Mouse (Mus musculus): ENCODE results near the gene Cux2. TPM values are rescaled to one million over a fixed set of nuclear protein-coding genes. Genes with fewer than 3 reads are reported as not detected.

The Cux2 gene
- polyA plus RNA-seq, 1 experiment, result 65.9 TPM

DNA sequence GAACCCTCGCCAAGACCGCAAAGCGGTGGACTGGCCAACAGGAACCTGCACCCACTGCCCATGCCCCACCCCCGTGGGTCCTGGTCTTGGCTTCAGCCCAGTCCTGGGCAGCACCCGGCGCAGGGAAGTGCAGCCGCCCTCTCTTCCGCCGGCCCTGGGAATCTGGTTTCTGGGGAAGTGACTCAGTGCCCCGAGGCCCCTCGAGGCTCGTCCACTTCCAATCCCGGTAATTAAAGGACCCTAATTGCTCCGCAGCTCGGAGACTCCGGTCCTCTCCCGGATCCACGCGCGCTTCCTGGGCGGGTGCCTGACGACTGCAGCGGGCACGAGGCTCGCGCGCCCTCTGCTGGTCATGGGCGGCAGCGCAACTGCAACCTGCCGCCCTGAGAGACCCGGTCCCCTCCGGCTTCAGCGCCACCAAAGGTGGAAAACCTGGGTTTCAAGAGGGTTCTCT is 207.2 kb downstream of the Cux2 start:
- DNase-seq (ENCODE audit: extremely low spot score in 1 of 2, low spot score in 1 of 2), result peak in 1 of 2 experiments; percentile 86

DNA sequence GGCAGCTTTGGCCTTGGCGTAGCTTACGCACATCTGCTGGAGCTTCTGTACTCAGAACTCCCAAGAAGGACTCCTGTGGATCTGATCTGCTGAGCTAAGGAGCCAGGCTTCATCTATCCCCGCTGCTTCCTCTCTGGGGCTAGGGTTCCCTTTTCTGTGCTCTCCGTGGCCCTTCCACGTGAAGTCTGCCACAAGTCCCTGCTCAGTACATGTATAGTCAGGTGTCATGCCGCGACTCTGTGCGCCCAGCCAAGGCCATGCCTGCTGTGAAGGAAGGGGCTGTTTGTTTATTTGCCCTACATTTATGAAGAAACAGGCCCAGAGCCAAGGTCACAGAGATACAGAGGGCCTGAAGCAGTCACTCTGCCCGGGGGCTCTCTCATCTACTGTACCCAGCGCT is 207.9 kb downstream of the Cux2 start:
- DNase-seq (ENCODE audit: extremely low spot score in 1 of 2, low spot score in 1 of 2), result no peak

DNA sequence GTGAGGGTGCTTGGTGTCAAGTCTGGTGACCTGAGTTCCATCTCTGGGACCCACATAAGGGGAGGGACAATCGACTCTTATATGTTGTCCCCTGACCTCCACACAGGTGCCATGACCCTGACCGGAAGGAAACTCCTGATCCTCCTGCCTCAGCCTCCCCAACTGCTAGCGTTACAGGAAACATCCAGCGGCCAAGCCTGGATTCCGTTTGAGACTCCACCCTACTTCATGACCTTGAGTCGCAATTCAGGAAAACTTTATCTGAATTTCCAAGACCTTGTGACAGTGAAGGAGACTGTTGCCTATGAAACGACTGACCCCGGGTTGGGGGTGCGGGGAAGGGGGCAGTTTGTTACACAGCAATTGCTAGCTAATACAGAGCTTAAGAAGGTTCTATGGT is 208.4 kb downstream of the Cux2 start:
- DNase-seq (ENCODE audit: extremely low spot score in 1 of 2, low spot score in 1 of 2), result no peak

DNA sequence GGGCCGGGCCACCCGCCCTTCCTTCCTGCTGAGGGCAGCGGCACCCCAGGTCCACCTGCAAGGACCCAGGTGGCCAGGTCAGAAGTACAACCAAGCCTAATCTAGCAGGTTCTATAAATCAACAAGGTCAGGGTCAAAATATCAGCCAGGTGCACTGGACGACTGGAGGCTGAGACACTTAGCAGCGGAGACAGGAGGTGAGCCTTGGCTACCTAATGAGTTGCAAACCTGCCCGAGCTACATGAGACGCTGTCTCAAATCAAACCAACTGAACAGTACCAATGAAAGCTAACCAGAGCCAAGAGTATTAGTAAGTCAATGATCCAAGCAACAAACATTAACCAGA is 210.8 kb downstream of the Cux2 start:
- no peak for DNase-seq (ENCODE audit: extremely low spot score in 1 of 2, low spot score in 1 of 2)

DNA sequence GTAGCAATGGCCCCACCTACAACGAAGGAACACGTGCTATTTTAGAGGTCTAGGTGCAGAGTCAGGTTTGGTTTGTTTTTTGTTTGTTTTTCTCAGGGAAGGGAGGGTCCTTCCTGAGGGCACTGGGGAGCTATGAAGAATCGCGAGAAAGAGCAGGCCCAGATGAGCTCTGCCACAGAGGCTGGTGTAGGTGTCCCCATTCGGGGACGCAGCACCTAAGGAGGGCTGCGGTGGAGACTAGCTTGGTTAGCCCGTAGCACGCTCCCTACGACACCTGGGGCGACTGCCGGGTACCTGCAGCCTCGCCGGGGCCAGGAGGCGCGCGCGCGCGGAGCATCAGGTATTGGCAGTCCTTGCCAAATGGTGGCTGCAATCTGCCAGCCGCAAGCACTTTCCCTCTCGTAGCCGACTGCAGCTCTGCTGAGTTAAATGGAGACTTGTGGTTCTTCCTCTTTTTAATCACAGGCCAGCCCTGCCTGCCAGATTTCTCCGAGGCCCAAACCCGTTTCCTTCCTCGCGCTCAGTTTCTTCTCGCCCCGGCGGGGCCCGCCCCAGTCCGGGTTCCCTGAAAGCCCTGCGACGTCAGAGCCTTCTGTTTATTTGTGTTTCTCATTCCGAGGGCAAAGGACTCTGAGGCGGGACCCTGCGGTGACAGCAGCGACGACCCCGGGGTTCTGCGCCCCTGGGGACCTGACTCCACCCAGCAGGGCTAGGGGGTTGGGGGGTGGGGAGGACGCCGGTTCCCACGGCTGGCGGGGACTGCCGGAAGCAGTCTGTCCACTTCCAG is 211.4 kb downstream of the Cux2 start:
- DNase-seq (ENCODE audit: extremely low spot score in 1 of 2, low spot score in 1 of 2), result no peak

DNA sequence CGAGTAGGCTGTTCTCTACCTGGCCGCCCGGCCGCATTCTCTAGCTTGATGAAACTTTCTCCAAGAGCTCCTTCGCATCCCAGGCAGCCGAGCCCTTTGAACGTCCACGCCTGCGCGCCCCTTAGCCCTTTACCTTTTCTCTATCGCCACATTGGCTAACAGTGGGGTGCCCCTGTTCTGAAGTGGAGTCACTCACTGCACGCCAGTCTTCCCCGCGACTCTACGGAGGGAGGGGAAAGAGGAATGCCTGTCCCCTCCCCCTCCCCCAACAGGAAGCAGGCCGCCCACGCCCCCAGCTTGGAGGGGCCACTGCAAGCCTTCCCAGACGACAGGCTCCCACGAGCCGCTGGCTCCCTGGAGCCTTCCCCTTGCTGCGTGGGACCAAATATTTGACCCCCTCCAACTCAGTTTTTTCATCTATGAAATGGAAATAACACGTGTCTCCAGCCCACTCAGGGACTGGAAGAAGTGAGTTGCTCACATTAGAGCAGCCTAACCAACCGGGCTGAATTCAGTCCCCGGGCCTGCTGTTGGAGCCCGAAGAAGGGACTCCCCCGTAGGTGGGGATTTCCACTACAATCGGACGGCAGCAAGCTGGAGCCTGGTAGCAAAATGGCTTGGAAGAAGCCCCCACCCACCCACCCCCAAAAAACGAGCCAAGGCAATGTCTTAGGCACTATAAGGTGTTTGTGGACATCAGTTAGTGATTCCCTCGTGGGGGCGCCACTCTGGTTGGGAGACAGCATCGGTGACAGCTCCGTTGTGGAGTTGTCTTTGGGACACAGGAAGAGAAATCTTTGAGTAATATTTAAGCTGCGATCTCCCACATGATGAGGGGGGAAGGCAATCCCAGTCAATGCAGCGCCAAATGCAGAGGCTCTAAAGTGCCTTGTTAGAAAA is 212.2 kb downstream of the Cux2 start, which contains the start of gene Sh2b3:
Sh2b3 (minus strand) TSS at position 206 of the 900 bp plus-strand sequence.
- DNase-seq (ENCODE audit: extremely low spot score in 1 of 2, low spot score in 1 of 2), result peak in 1 of 2 experiments; percentile 48

DNA sequence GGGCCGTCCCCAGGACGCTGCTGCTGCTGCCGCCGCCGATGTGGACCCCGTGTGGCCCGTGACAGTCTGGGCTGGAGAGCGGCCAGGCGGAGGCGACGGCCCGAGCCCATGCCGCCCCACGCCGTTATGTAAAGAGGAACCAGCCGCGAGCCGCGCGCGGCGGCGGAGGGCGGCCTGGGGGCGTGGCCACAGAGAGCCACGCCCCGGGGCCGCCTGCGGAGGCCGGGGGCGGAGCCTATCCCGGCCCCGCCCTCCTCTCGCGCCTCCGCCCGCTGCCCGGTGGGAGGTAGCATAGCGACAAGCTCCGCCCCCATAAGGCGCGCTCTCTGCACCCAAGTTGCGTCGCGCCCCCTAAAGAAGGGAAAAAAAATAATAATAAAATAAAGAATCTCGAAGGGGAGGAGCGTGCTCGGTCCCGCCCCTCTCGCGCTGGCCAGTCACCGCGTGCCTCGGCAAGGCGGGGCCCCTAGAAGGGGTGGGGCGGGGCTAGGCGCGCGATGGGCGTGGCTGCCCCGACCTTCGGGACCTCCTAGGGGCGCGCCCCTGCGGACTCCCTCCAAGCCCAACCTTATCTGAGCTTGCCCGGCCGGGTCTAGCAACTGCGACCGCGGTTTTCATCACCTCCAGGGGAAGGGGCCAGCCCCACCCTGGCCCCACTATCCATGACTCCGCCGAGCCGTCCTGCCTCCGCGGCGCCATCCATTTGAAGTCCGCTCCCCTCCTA is 213.0 kb downstream of the Cux2 start:
- peak; percentile 57 to 80 for DNase-seq (ENCODE audit: extremely low spot score in 1 of 2, low spot score in 1 of 2)

DNA sequence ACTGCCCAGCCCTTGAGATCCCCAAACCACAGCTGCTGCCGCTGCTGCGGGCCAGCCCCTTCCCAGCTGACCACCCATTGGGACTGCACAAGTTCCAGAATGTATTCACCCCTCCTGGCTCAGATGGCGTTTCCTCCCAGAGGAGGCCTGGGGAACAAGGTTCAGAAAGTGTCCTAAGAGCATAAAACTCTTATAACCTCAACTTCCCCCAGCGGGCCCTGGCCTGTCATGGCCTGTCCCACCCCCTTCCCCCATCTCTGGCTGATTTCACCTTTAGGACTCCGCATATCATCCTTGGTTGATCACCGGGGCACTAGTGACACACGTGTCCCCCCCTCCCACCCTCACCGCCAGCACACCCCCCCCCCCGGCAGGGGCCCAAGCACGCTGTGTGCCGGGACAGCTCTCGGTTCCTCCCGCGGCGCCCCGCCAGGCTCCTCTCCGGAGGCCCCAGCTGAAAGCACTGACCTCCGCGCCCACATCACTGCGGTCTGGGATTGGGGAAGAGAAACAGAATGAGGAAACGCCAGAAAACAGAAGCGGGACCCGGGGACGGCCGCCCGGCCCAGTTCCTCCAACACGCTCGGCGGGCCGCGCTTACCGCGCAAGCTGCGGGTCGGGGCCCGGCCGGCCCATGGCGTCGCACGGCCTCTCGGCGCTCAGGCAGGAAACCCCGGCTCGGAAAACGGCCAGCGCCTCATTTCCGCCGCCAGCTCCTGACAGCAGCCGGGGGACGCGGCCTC is 213.8 kb downstream of the Cux2 start:
- peak in 1 of 2 experiments; percentile 52 for DNase-seq (ENCODE audit: extremely low spot score in 1 of 2, low spot score in 1 of 2)

DNA sequence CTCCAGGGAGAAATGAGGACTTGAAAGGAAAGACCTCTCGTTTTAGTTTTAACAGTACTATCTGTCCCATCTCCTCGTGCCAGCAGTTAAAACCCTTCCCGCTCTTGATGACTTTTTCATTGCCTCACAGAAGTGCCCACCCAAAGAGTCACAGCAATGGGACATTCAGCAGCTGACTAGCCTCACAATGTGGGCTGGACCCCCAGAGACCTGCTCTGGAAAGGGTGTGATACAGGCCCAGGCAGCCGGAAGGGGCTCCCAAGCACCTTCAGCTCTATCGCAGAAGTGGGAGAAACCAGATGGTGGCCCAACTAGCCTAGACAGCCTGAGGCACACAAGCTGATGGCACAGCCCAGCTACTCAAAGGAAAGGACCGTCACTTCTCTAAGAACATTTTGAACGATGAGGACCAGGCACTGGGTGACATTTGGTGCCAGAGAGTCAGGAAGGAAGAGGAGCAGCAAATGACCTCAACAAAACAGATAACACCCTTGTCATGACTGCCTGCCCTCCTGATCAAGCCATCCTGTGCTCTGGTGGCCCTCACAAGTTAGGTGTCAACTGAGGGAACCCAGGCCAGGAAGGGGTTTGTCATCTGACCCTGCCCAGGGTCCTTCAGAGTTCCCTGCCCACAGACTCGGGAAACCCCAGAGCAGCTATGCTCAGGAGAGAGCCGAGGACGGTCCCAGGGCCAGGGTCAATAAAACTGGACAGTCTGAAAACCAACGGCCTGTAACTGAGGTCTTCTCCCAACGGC is 214.7 kb downstream of the Cux2 start:
- DNase-seq (ENCODE audit: extremely low spot score in 1 of 2, low spot score in 1 of 2), result no peak

DNA sequence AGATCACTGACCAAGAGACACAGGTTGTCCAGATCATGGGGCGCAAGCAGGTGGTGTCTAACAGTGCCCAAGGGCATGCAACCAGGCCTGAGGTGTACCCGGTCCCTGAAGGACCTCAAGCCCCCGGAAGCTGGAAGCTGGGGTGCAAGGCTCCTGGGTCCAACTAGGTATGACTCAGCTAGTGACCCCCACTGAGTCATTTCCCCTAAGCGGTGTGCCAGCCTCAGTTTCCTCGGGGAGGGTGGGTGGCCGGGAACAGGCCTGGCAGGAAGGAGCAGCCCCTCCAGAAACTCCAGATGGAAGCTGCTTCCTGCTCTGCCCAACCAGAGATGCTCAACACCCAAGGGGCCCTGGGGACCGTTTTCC is 215.7 kb downstream of the Cux2 start:
- DNase-seq (ENCODE audit: extremely low spot score in 1 of 2, low spot score in 1 of 2), result no peak

DNA sequence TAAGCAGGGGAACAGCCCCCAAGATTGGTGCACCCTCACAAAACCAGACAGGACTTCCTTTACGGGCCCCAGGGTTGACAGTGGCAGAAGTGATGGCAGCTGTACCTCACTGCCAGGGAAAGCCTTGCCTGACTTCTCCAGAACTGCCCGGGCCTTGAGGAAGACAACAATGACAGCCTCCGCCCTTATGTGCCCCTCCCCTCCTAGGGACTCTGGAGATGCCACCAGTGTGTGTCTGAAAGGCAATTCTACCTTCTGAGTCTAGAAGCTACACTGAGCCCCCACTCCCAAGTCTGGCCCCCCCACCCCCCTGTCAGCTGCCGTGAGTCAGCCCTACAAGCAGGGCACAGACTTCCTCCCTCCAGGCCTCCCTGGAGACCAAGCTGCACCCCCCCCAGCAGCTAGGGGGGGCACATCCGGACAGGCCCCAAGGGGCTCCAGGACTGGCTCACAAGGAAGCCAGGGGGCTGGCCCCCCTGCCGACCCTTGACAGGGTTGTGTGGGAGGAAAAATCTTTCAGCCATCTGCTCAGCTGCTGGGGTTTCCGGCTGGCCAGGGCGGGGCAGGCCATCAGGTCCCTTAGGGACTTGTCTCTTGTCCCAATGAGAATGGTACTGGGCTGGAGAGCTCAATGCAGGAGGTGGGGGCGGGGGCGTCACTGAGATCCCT is 216.2 kb downstream of the Cux2 start:
- DNase-seq (ENCODE audit: extremely low spot score in 1 of 2, low spot score in 1 of 2), result no peak

DNA sequence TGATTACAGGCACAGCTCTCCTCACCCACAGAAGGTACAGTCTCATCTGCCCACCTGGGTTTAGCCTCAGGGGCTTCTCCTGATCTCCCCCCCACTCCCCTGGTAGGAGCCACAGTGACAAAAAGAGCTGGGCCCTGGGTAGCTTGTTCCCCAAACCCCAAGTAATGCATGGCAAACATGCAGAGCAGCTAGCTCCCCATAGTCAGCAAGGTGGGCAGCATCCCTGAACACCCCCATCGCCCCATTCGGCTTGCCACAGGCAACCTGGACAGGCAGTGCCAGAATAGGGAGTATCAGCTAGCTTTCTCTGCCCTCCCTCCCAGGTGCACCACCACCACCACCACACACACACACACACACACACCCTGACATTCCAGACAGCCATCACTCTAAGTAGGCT is 216.7 kb downstream of the Cux2 start:
- DNase-seq (ENCODE audit: extremely low spot score in 1 of 2, low spot score in 1 of 2), result no peak

DNA sequence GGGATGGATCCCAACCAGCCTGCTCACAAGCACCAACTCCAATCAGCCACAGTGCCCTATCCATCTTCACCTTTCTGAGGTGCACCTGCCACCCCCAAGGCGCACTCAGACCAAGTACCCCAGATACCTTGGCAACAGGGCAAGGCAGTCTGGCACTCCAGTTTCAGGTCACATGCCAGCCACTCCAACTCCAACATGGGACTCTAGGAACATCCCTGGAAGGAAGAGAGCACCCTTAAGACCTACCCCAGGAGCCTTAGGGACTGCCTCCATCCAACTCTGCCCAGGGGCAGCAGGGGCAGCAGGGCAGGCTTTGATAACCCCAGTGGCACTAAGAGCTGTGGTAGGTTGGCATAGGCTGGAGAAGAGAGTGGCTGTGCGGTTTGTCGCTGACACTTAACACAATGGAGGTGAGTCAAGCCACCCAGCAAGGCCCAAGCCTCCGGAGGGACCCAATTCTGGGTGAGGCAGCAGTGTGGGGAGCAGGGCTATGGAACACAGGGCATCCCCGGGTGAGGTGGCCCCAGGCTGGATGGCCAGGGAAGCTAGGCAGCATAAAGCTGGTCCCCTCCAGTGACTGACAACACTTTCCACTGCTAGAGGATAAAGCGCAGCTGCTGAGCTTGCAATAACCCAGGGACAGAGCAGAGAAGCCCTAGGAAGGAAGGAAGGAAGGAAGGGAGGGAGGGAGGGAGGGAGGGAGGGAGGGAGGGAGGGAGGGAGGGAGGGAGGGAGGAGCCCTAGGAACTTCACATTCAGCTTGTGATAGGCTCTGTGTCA is 217.3 kb downstream of the Cux2 start:
- no peak for DNase-seq (ENCODE audit: extremely low spot score in 1 of 2, low spot score in 1 of 2)

DNA sequence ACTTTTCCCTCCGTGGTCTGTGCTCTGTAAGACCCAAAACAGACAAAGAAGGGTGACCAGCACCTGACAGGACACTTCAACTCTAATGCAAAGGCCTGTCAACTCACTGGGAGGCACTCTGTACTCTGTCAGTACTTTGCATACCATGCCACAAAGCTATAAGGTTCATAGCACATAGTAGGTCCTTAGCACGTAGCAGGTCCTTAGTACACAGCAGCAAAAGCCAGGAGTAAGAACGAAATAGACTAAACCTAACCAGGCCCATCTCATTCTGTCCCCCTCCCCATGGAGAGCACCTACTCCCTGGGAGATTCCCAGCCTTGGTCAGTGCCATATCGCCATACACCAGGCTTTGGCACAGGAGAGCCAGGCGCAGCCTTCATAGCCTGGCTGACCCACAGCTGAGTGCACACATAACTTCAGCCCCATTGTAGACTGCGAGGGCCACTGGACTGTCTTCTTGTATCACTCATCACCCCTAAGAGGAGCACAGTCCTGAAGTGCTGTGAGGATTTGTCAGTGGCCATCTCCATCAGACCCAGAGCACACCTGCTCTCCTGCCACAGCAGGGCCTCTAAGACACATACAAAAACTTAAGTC is 218.8 kb downstream of the Cux2 start:
- DNase-seq (ENCODE audit: extremely low spot score in 1 of 2, low spot score in 1 of 2), result no peak

DNA sequence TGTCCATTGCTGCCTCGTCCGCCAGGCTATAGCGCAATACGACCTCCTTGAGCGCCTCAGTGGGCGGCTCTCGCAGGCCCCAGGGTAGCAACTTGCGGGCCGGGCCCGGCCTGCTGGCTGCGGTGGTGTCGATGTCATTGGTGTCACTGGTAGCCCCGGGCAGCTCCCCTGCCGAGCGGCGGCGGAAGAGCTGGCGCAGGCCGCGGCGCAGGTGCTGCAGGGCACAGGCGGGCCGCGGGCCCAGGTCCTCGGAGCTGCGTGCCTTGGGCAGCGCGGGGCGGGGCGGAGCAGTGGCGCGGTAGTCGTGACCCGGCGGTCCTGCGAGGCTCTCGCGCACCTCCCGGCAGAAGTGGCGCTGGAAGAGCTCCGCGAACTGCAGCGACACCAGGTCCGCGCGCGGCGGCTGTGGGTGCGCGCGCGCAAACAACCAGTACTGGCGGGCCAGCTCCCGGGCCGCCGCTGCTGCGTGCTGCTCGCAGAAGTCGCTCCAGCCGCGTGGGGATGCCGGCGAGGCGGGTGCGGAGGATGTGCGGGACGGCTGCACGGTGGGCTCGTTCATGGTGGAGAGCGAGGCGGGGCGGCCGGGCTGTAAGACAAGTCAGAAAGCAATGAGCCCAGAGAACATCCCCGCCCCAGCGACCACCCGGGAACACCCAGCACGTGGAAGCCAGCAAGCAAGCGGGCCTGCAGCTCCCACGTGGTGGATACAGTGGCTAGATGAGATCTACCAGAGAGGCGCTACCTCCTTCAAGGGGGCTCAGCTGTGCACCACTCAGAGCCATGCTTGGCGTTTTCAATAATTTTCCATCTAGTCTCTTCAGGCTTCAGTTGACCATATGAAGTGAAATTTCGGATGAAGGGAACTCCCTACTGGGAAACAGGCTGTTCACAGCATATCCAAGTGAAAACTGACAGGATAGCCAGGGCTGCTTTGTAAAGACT is 221.1 kb downstream of the Cux2 start:
- peak in 1 of 2 experiments; percentile 58 for DNase-seq (ENCODE audit: extremely low spot score in 1 of 2, low spot score in 1 of 2)

DNA sequence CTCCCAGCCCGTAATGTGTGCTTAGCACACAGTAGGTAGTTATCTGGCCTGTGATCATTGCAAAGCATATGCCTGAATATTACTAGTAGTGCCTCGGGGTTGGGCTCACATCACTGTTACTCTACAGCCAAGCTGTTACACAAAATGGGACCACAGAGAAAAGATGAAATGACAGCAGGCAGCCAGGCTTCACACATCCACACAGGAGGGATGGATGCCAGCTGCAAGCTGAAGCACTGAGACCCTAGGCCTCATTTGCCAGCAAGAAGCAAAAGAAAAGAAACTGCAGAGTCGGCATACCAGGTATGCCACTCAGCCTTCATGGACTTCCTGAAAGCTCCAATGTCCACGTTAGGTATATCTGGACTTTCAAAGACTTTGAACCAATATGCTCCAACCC is 222.0 kb downstream of the Cux2 start:
- no peak for DNase-seq (ENCODE audit: extremely low spot score in 1 of 2, low spot score in 1 of 2)

DNA sequence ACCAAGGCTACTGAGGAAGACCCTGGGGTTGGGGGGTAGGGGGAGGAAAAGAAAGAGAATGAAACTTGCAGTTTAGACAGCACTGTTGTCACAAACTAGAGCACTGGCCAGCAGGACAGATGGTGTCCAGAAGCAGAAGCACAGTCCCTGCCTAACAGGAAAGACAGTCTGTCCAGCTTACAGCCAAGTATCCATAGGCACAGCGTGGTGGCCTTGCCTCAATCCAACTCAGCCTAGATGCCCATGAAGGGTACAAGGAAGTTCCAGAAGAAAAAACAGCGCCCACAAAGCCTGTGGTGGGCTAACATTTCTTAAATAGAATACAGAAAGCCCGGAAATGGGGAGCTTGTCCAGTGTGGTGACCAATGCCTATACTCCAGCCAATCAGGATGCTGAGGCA is 224.3 kb downstream of the Cux2 start:
- no peak for DNase-seq (ENCODE audit: extremely low spot score in 1 of 2, low spot score in 1 of 2)
